Mouse (Mus musculus) liver, embryonic 14.5 days (tissue): ENCODE results near the gene Fzd9.

ENCODE experiments used
- CTCF ChIP-seq: IDR thresholded peaks from 2 replicates; pipeline ENCODE4 v1.5.1; 2016; ENCODE audit warnings: antibody characterized with exemption, low read depth, control low read depth
- EP300 ChIP-seq: IDR thresholded peaks from 2 replicates; pipeline ENCODE4 v1.6.1; 2016; ENCODE audit warnings: antibody characterized with exemption, low read depth

DNA sequence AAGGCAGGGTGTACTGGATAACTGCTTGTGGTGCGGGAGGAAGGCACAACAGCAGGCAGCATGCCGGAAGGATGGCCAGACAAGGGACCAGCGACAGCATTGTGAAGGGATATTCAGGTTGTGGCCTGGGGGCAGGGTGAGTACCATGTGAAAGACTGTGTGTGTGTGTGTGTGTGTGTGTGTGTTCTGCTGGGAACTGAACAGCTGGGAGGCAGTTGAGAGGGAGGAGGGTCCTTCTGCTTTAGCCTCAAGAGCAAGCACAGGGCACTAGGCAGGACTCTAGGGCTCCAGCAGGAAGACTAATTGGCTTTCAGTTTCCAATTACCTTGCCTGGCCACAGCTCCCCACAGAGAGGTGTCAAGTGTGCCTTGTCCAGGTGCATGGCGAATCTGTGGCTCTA lies 40.2 kb upstream of the Fzd9 start:
- TF ChIP-seq CTCF, result no peak
- TF ChIP-seq EP300, result no peak
